Mouse (Mus musculus): ENCODE results near the gene Pi4kb.
A peak's percentile ranks its signal among the peaks of the same experiment; 100 is the strongest.

Gene Pi4kb

GRCm38 (mm10) chr3:94953764-94954616 is 20.5 kb upstream of the Pi4kb start, which contains the start of gene Rfx5:
Gene Rfx5 (plus strand): TSS chr3:94954075.
- DNase-seq (ENCODE audit: low spot score), result peak; percentile 91

GRCm38 (mm10) chr3:94958295-94958694 is 16.2 kb upstream of the Pi4kb start:
- DNase-seq (ENCODE audit: low spot score), result no peak

- no peak for DNase-seq (ENCODE audit: low spot score)
Measured at GRCm38 (mm10) chr3:94959871-94960270, 14.7 kb upstream of the Pi4kb start.

GRCm38 (mm10) chr3:94960322-94960721 is 14.2 kb upstream of the Pi4kb start:
- DNase-seq (ENCODE audit: low spot score), result no peak

- no peak for DNase-seq (ENCODE audit: low spot score)
Measured at GRCm38 (mm10) chr3:94964989-94965388, 9.5 kb upstream of the Pi4kb start.

GRCm38 (mm10) chr3:94965878-94966277 is 8.7 kb upstream of the Pi4kb start:
- no peak for DNase-seq (ENCODE audit: low spot score)

GRCm38 (mm10) chr3:94972552-94972951 is 2.0 kb upstream of the Pi4kb start:
- DNase-seq (ENCODE audit: low spot score), result no peak

GRCm38 (mm10) chr3:94973620-94974019 is 911 bp upstream of the Pi4kb start:
- DNase-seq (ENCODE audit: low spot score), result no peak

- DNase-seq (ENCODE audit: low spot score), result no peak
Measured at GRCm38 (mm10) chr3:94974026-94974527, 454 bp upstream of the Pi4kb start.

GRCm38 (mm10) chr3:94984312-94984711 is 9.8 kb downstream of the Pi4kb start:
- DNase-seq (ENCODE audit: low spot score), result no peak

- no peak for DNase-seq (ENCODE audit: low spot score)
Measured at GRCm38 (mm10) chr3:94985513-94985912, 11.0 kb downstream of the Pi4kb start.

- peak; percentile 59 for DNase-seq (ENCODE audit: low spot score)
Measured at GRCm38 (mm10) chr3:94987578-94987977, 13.0 kb downstream of the Pi4kb start.

GRCm38 (mm10) chr3:94989159-94989761 is 14.7 kb downstream of the Pi4kb start:
- no peak for DNase-seq (ENCODE audit: low spot score)

- peak; percentile 80 for DNase-seq (ENCODE audit: low spot score)
Measured at GRCm38 (mm10) chr3:94996946-94997345, 22.4 kb downstream of the Pi4kb start.

GRCm38 (mm10) chr3:95002569-95002968 is 28.0 kb downstream of the Pi4kb start:
- no peak for DNase-seq (ENCODE audit: low spot score)

GRCm38 (mm10) chr3:95003273-95003672 is 28.7 kb downstream of the Pi4kb start:
- DNase-seq (ENCODE audit: low spot score), result no peak

- DNase-seq (ENCODE audit: low spot score), result no peak
Measured at GRCm38 (mm10) chr3:95005651-95006050, 31.1 kb downstream of the Pi4kb start.

- DNase-seq (ENCODE audit: low spot score), result no peak
Measured at GRCm38 (mm10) chr3:95007706-95008105, 33.2 kb downstream of the Pi4kb start.

GRCm38 (mm10) chr3:95010396-95010795 is 35.9 kb downstream of the Pi4kb start:
- DNase-seq (ENCODE audit: low spot score), result no peak

GRCm38 (mm10) chr3:95012982-95013381 is 38.5 kb downstream of the Pi4kb start:
- DNase-seq (ENCODE audit: low spot score), result no peak

GRCm38 (mm10) chr3:95013699-95014427 is 39.3 kb downstream of the Pi4kb start:
- DNase-seq (ENCODE audit: low spot score), result no peak

- DNase-seq (ENCODE audit: low spot score), result peak; percentile 57
Measured at GRCm38 (mm10) chr3:95014428-95015151, 40.1 kb downstream of the Pi4kb start.
